Mouse (Mus musculus) right cerebral cortex, postnatal 14 days (tissue): Measurements from ENCODE around the gene Angptl7.

Source experiments
- DNase-seq: peaks from one replicate; pipeline ENCODE4 v3.0.0; 2022

The Angptl7 gene

GRCm38 (mm10) chr4:148500410-148500867 lies at the start of gene Angptl7:
Angptl7 (minus strand) TSS chr4:148500460.
- no peak for DNase-seq

DNA sequence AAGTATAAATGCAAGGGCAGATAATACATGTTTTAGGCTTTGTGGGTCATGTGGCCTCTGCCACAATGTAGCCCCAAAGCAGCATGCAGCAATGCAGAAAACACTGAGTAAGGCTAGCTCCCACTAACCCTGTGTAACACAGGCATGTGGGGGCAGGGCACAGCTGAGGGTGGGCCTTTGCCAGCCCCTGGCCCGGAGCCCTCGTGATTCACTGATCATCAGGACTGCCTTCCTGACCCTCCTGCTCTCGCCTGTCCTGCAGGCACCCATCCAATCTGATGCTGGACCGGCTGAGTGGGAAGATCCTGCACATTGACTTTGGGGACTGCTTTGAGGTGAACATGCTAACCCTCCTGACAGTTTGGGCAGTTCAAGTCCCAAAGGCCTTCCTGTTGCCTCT lies 48.8 kb upstream of the Angptl7 start:
- no peak for DNase-seq

DNA sequence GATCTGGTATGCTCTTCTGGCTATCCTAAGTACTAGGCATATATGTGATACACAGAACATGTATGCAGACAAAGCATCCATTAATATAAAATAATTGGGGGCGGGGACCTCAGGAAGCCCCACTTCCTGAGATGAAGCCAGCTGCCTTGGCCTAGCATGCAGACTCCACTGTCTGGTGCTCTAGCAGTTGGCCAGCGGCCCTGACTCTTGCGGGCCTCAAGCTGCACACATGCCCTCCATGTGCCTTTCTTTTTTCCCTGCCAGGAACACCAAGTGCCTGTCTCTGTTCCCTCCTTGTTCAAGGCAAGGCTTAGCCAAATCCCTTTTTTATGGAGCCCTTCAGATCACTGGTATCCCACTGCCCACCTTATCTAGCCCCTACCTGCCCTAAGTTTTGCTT lies 35.6 kb upstream of the Angptl7 start:
- DNase-seq: no peak

DNA sequence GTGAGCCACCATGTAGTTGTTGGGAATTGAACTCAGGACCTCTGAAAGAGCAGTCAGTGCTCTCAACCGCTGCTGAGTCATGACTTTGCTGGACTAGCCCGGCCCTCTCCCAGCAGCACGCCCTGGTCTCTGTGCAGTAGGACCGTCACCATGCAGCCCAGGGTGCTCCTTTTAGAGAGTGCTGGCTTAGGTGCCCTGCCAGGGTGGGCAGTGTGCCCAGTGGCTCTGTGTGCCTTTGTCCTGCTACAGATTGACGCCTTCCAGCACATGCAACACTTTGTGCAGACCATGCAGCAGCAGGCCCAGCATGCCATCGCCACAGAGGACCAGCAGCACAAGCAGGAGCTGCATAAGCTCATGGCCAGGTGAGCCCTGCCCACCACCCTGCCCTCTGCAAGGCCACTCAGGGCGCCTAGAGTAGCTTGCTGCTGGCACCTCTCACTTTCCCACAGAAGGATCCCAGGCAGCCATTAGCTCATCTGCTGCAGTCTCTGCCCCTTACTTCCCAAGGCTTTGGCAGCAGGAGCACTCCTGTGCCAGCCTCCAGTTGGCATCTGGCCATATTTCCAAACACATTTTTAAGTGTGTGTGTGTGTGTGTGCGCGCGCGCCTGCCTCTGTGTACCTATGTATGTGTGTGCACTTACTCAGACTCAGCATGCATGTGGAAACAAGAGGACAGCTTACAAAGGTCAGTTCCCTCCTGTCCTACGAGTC lies 33.5 kb upstream of the Angptl7 start:
- DNase-seq: peak; percentile 35

GRCm38 (mm10) chr4:148532516-148532915 lies 32.3 kb upstream of the Angptl7 start:
- DNase-seq: no peak

DNA sequence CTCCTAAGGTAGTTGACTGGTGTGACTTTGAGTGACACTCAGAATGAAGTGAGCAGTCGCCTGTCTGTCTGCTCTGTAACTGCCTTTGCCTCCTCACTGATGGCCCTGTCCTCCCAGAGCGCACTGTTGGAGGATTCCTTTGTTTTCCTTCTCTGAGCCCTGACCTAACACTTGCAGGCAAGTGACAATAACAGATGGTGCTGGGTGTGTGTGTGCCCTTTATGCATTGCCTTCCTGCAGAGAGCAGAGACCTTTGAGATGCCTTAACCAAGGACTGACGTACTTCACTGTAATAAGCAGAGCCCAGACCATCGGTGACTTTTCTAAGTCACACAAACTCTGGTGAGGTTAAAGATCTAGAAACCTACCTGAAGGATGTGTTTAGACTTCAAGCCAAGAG lies 31.1 kb upstream of the Angptl7 start:
- DNase-seq: no peak

GRCm38 (mm10) chr4:148530778-148531177 lies 30.5 kb upstream of the Angptl7 start:
- no peak for DNase-seq

- DNase-seq: no peak
Observed at GRCm38 (mm10) chr4:148530351-148530750, 30.1 kb upstream of the Angptl7 start.

DNA sequence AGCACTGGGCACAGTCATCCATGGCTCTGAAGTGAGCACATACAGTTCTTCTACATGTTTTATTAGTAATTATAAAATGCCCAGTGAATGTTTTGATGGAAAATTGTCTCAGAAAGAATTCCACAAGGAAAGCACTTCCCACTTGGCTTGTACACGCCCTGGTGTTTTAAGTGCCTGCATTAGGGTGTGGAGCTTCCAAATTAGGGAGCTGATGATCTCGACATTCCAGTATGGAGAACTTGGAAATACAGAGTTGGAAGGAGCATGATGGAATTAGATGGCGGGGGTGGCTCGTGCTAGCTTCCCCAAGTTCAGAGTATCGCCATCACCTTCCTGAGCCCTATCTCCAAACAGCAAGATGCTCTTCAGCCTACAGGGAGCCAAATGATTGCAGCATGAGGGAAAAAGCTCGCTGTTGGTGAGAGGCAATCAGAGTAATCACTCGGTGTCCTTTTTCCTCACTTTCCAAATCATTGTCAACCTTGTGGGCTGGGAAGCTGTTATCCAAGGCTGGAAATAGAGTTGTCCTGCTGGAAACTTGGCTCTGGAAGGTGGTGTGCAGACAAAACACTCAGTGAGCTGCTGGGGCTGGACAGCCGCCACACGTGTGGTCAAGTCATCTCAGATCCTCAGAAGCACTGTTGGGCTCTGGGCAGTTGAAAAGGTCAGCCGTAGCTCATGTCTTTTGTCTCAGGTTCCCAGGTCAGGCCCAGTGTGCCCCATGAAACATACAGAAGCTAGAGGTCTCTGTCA lies 27.1 kb upstream of the Angptl7 start:
- DNase-seq: no peak

DNA sequence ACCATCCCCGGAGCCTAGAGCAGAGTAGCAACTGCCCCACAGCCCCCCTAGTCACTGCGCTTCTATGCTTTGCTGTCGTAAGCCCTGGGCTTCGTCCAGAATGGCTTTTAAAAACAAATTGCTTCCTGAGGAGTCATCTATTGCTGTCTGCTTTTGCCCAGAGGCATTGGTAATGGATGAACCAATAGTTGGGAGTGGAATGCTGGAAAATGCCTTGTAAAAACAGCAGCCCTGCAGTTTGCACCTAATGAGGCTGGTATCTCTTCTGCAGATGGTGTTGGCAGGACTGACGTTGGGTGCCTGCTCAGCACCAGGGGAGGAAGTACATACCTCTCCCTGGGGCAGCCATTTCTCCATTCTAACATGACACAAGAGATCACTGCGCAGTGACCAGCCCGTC lies 23.3 kb upstream of the Angptl7 start:
- DNase-seq: no peak

- no peak for DNase-seq
Observed at GRCm38 (mm10) chr4:148518235-148518795, 18.1 kb upstream of the Angptl7 start.

DNA sequence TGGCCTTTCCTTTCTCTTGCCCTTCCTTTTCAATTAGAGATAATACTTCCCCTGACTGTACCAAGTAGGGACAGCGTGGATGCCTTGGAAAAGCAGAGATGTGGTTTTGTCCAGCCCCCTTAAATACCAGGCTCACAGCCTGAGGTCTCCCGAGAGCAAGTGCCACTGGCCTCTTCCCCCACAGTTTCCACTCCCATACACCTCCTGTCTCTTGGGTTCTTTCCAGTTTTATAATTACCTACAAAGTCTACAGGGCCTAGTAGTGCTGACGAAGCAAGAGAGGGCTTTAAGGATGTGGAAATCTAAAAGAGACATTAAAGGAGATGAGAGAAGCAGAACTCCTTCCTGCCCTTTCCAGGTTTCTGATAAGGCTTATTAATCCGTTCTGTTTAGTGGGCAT lies 17.5 kb upstream of the Angptl7 start:
- no peak for DNase-seq

GRCm38 (mm10) chr4:148515313-148515712 lies 15.1 kb upstream of the Angptl7 start:
- no peak for DNase-seq

GRCm38 (mm10) chr4:148513021-148513559 lies 12.8 kb upstream of the Angptl7 start:
- DNase-seq: no peak

DNA sequence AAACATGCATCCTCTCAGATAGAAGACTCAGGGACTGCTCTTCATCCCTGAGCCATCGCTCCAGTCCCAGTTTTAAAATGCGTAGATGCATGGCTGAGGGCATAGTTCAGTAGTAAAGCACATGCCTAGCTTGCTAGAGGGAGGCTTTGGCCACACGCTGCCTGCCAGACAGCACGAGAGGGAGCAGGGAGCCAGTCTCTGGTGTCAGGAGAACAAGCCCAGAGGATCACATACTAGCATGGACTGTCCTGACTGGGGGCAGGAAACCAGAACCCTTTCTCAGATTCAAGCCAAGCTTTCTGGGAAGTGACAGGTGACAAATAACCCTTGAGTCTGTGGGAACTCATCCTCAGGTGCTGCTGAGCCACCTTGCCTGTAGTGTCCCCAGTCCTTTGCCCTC lies 11.1 kb upstream of the Angptl7 start:
- no peak for DNase-seq

- no peak for DNase-seq
Observed at GRCm38 (mm10) chr4:148510691-148511090, 10.4 kb upstream of the Angptl7 start.

DNA sequence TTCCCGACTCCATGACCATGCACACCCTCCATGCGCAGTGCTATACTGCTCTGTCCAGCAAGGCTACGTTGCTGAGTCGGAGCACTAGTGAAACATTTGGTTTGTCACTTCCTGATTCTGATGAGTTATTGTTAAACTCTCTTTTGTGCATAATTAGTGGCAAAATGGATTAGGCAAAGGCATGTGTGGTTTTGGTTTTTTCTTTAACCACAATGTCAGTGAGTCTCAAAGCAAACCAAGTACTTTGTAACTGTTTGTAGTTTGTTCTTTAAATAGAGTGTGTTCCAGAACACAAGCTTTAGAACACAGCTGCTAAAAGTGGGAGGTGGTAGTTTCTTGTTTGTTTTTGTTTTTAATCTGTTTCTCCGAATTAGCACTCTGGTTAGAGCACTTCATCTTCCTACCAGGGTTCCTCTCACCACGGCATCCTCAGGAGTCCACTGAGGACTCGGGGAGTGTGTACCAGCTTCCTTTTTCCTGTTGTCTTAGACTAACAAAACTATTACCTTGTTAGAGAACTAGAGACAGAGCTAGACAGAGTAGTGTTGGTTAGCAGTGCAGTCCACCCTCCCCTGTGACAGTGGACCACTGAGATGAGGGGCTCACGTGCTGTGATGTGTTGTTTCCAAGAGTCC lies 9.3 kb upstream of the Angptl7 start:
- DNase-seq: no peak

GRCm38 (mm10) chr4:148508084-148508849 lies 8.0 kb upstream of the Angptl7 start:
- DNase-seq: no peak

- no peak for DNase-seq
Observed at GRCm38 (mm10) chr4:148507585-148507984, 7.3 kb upstream of the Angptl7 start.

- DNase-seq: no peak
Observed at GRCm38 (mm10) chr4:148504497-148504959, 4.3 kb upstream of the Angptl7 start.

DNA sequence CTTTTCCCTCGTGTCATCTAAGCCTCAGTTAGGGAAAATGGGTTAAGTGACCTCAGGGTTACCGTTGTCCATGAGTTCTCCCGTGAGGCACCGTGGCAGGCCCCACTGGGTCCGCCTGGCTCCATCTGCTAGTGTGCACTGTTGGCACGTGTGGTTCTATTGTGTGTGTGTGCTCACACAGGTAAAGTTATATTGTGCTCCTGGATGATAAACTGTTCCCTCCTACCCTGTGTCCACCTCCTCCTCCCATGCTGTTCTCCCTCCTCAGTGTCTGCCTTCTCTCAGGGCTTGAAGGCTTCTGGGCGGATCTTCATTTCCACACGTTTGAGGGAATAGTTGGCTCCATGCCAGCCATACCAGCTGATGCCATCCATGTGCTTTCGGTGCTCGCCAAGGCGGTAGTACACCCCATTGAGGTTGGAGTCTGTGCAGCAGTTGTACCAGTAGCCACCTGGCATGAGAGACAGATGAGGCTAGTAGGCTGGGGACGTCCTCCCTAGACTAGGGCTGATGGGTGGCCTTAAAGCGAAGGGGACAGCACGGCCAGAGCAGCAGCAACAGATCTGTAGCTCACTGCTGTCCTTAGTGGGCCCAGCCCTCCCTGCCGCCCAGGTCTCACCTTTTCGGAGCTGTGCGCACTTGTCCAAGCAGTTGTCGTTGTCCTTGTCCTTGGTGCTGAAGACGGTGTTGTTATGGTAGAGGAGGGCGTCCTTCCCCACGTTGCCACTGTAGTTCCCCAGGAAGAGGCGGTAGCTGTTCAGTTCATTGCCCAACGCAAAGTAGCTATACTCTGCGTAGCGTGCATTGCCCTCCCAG lies 4.2 kb downstream of the Angptl7 start:
- DNase-seq: peak; percentile 66
